Mouse (Mus musculus) ES-E14 (cell line): ENCODE results near the gene Tex33. TPM values are rescaled to one million over a fixed set of nuclear protein-coding genes. Genes with fewer than 3 reads are reported as not detected.
A peak's percentile ranks its signal among the peaks of the same experiment; 100 is the strongest.

Source experiments
- DNase-seq: peaks from one replicate; pipeline ENCODE4 v3.0.0-alpha.2; 2013; ENCODE audit warnings: low read depth, low spot score
- H3K27ac ChIP-seq: 2 replicates; pipeline ENCODE4 v1.5.1; 2012; ENCODE audit warnings: low read depth, mild to moderate bottlenecking, low read length, moderate library complexity, mixed read lengths; ENCODE audit not compliant: poor library complexity, insufficient read depth, severe bottlenecking
- H3K36me3 ChIP-seq: 2 replicates; pipeline ENCODE4 v1.6.1; 2012; ENCODE audit warnings: mild to moderate bottlenecking, low read length, moderate library complexity, mixed read lengths; ENCODE audit not compliant: control insufficient read depth, poor library complexity, insufficient read depth, severe bottlenecking
- H3K4me1 ChIP-seq, 2 experiments: fragments of 150-350 bp in 1 of 2; sonication (generic) in 1 of 2; 2 replicates each; pipeline ENCODE4 v1.6.1; 2012; ENCODE audit warnings: low read length in 2 of 2, mild to moderate bottlenecking in 1 of 2, mixed read lengths in 1 of 2; ENCODE audit not compliant: control insufficient read depth in 2 of 2, insufficient read depth in 2 of 2, poor library complexity in 1 of 2
- H3K4me3 ChIP-seq, 2 experiments: fragments of 150-350 bp in 1 of 2; sonication (generic) in 1 of 2; 2 replicates each; pipeline ENCODE4 v1.5.1; 2012; ENCODE audit warnings: low read length in 2 of 2, low read depth in 1 of 2, mild to moderate bottlenecking in 1 of 2, mixed read lengths in 1 of 2; ENCODE audit not compliant: insufficient read depth in 1 of 2, poor library complexity in 1 of 2, severe bottlenecking in 1 of 2
- H3K9ac ChIP-seq: 2 replicates; pipeline ENCODE4 v1.6.1; 2012; ENCODE audit warnings: low read depth, mild to moderate bottlenecking, low read length, mixed read lengths; ENCODE audit not compliant: poor library complexity, insufficient read depth, severe bottlenecking
- H3K9me3 ChIP-seq: fragments of 150-350 bp; sonication (generic); 2 replicates; pipeline ENCODE4 v1.6.1; 2012; ENCODE audit warnings: low read depth, mild to moderate bottlenecking, low read length; ENCODE audit not compliant: control insufficient read depth, insufficient read depth
- CHD2 ChIP-seq: IDR thresholded peaks from 2 replicates; pipeline ENCODE4 v1.6.1; 2014; ENCODE audit warnings: mild to moderate bottlenecking, low read depth, low read length, inconsistent platforms
- HCFC1 ChIP-seq: IDR thresholded peaks from 2 replicates; pipeline ENCODE4 v1.6.1; 2012; ENCODE audit warnings: low read length, inconsistent platforms, borderline replicate concordance; ENCODE audit not compliant: insufficient read depth
- MAFK ChIP-seq: IDR thresholded peaks from 2 replicates; pipeline ENCODE4 v1.6.1; 2014; ENCODE audit warnings: mild to moderate bottlenecking, low read depth, low read length, inconsistent platforms; ENCODE audit not compliant: insufficient read depth
- ZC3H11A ChIP-seq: IDR thresholded peaks from 2 replicates; pipeline ENCODE4 v1.6.1; 2012; ENCODE audit warnings: low read depth, mild to moderate bottlenecking, inconsistent platforms, low read length, borderline replicate concordance
- ZNF384 ChIP-seq: IDR thresholded peaks from 2 replicates; pipeline ENCODE4 v1.6.1; 2012; ENCODE audit warnings: low read depth, low read length, inconsistent platforms
- in situ Hi-C, 2 experiments: fragments of 600-800 bp; cut with MboI; formaldehyde crosslinking; loops; one replicate each; pipeline ENCODE4 v1.15.1; 2025; ENCODE audit warnings: low sequenced_read_pairs in 2 of 2, inconsistent platforms in 1 of 2; ENCODE audit not compliant: unreplicated experiment in 2 of 2
- total RNA-seq: library from RNA; depleted of rRNA; stranded (reverse); fragments of 300-350 nt; gene quantifications from 2 replicates; pipeline ENCODE4 v1.2.3, GENCODE M21; 2012

Tex33 gene
- total RNA-seq, 1 experiment, result not detected

DNA sequence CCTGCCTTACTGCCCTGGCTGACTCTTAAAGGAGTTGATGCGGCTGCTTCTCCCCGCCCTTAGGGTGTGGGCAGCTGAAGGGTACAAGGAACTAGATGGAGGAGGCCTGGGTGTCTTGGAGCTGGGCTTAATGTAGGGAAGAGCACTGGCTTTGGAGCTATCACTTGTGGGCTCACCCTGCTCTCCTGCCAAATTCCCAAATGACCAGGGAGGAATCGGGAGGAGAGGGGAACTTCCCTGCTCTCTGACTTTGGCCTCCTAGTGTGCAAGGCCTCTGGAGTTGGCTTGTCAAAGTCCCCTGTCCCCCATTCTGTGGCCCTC is 33.4 kb upstream of the Tex33 start:
- Histone ChIP-seq H3K36me3 (peaks cover 6% of the 10 kb centered on the region; the same call in 1 of the 2 replicates), H3K4me3 (peak overlapping the region; percentile 79 to 91), H3K9me3 (no peaks in the 10 kb centered on the region), H3K4me1 (peaks cover 0 to 10% of the 10 kb centered on the region in 2 experiments; a peak in 3 of 4 replicates), H3K9ac (peak overlapping the region; percentile 68; the same call in 1 of the 2 replicates), H3K27ac (no peak overlapping the region)
- TF ChIP-seq MAFK (no peak), ZC3H11A (no peak), ZNF384 (no peak), CHD2 (no peak), HCFC1 (no peak)
- in situ Hi-C loops, result no loop called here
- DNase-seq, result no peak

DNA sequence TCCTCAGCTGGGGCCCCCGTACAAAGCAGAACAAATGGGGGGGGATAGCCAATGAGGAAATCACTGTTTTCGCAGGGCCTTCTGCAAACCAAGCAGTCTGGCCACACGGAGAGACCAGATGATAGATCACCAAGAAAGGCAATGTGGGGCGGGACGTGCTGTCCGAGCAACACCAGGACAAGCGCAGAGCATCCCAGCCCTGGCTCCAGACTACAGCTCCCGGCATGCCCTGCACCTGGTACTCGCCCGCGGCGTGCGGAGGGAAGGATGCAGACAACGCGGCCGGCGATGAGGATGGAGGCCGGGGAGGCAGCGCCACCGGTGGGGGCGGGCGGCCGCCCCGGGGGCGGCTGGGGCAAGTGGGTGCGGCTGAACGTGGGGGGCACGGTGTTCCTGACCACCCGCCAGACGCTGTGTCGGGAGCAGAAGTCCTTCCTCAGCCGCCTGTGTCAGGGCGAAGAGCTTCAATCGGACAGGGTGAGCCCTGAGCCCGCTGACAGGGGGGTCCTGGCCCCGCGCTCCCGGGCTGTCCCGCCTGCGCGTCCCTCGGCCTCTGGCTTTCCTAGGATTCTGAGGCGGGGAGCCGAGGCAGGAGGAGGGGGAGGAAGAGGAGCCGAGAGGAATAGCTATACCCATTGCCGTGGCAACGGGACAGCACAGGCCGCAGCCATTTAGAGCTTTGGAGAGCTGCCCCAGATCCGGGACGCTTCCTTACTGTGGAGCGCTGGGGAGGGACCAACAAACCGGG is 32.9 kb upstream of the Tex33 start, which contains the start of gene Kctd17:
Gene Kctd17 (plus strand): TSS at position 174 of the 748 bp plus-strand sequence.
- Histone ChIP-seq H3K4me1 (peaks cover 0 to 12% of the 10 kb centered on the region in 2 experiments; a peak in 3 of 4 replicates), H3K4me3 (peak within 1 kb of the TSS; percentile 79 to 91), H3K9me3 (no peaks in the 10 kb centered on the region), H3K27ac (no peak within 1 kb of the TSS), H3K9ac (peak within 1 kb of the TSS; percentile 68), H3K36me3 (peaks cover under 1% of the 10 kb centered on the region; the same call in 1 of the 2 replicates)
- TF ChIP-seq HCFC1, result peak; percentile 88
- TF ChIP-seq ZC3H11A, result no peak
- TF ChIP-seq ZNF384, result no peak
- no peak for TF ChIP-seq MAFK
- no peak for TF ChIP-seq CHD2
- in situ Hi-C loops, result no loop called here
- DNase-seq, result no peak

DNA sequence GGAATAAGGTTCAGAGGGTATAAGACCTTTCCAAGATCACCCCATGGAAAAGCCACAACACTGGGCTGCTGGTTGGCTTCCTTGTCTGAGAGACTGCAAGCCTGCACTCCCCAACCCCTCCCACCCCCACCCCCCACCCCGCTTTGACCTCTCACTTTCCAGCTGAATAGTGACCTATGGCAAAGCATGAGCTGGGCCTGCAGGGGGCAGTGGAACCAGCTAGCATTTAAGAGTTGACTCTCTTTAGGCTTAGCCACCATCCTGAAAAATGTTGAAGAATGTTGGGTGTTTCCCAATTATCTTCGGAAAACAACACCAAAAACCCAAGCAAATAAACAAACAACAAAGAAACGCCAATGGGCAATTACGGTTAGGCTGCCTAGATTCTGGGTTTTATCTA is 29.5 kb upstream of the Tex33 start:
- no peak overlapping the region for H3K9ac ChIP-seq
- TF ChIP-seq ZNF384, result no peak
- TF ChIP-seq ZC3H11A, result no peak
- no peak for TF ChIP-seq CHD2
- TF ChIP-seq MAFK, result no peak
- TF ChIP-seq HCFC1, result no peak
- H3K9me3 ChIP-seq, result no peaks in the 10 kb centered on the region
- no peak overlapping the region for H3K4me3 ChIP-seq
- in situ Hi-C loops, result no loop called here
- no peak overlapping the region for H3K27ac ChIP-seq
- peaks cover 0 to 12% of the 10 kb centered on the region in 2 experiments; a peak in 3 of 4 replicates for H3K4me1 ChIP-seq
- no peaks in the 10 kb centered on the region for H3K36me3 ChIP-seq
- DNase-seq, result no peak

DNA sequence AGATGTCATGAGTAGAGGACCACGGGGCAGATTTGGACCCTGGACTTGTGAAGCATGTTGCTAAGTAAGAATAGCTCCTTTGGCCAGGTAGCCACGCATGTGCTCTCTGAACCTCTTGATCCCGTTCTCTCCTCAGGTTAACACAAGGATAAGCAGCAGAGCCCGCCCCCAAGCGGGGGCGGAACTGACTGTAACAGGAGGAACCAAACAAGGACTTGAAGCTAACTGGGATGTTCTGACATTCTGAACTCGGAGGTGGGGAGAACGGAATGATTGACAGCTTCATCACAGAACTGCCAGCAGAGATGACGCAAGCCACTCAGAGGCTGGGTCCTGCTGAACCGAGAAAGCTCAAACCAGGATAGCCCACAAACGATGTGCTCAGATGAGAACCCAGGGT is 28.8 kb upstream of the Tex33 start:
- Histone ChIP-seq H3K4me3 (peak overlapping the region in 1 of 2 experiments; percentile 24; a peak in 2 of 4 replicates), H3K9me3 (no peaks in the 10 kb centered on the region), H3K27ac (peak overlapping the region; percentile 14; the same call in 1 of the 2 replicates), H3K4me1 (peaks cover 0 to 12% of the 10 kb centered on the region in 2 experiments; a peak in 3 of 4 replicates), H3K9ac (peak overlapping the region; percentile 36; the same call in 1 of the 2 replicates), H3K36me3 (no peaks in the 10 kb centered on the region)
- DNase-seq, result peak; percentile 69
- in situ Hi-C loops, result no loop called here
- TF ChIP-seq HCFC1, result no peak
- no peak for TF ChIP-seq ZC3H11A
- TF ChIP-seq MAFK, result no peak
- TF ChIP-seq ZNF384, result no peak
